Mouse (Mus musculus) MEL-GATA-1-ER (cell line): Measurements from ENCODE around the gene Aldh16a1.
"Not testable (repeated sequence)": the region's sequence is repeated elsewhere in the genome, so short reads cannot be mapped to it uniquely, and the experiment has no call there.

Experiments
- DNase-seq: peaks from one replicate; pipeline ENCODE4 v3.0.0-alpha.2; 2012; ENCODE audit warnings: low read depth; ENCODE audit errors: extremely low read depth

The Aldh16a1 gene

DNA sequence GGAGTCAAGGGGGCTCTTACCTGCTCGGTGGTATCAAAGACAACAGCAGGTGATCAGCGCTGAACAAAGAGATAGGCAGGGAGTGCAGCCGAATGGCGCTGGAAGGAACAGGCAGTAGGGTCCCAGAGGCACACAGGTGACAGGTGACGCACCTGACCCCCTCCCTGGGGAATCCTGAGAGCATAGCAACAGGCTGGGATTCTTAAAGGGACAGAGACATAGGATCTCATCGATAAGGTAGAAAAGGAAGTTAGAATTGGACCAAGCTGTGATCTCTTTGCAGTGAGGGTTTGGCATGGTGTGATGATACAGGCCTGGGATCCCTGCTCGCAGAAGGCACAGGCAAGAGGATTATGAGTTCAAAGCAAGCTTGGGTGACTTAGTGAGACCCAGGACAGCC, 25.1 kb upstream of the Aldh16a1 start, which contains the start of gene Gfy:
Gfy (minus strand) TSS at position 101 of the 400 bp plus-strand sequence.
- no peak for DNase-seq

DNA sequence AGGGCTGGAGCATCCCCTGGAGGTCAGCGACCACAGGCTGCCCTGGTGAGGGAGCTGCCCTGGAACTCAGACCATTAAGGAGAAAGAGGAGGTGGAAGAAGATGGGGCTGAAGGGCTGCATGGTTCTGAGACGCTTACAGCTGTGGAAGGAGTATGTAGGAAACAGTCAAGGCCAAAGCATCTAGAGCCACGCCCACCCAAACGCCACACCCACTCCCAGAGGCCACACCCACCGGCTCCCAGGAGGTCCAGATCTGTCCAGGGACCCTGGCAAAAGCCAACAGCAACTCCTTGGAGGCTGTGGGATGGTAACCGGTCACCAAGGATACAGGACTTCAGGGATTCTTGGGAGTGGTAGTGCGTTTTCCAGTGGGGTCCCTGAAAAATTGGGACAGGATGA, 24.2 kb upstream of the Aldh16a1 start:
- DNase-seq = no peak

DNA sequence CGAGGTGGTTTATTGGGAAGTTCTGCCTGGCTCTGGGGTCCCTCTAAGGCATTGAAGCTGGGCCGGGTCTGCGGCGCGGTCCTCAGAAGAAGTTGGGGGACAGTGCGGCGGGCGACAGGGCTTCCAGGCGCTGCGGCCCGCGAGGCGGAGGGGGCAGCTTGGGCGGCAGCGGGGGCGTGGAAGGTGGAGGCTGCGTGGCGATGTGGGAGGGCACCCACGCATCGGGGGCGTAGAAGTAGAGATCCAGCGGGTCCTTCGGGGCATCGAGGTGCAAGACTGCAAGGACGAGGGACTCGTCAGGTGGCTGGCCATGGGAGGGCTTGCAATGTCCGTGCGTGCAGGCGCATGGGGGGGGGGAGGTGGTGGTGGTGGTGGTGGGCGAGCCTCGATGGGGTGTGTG, 22.0 kb upstream of the Aldh16a1 start:
- no peak for DNase-seq

DNA sequence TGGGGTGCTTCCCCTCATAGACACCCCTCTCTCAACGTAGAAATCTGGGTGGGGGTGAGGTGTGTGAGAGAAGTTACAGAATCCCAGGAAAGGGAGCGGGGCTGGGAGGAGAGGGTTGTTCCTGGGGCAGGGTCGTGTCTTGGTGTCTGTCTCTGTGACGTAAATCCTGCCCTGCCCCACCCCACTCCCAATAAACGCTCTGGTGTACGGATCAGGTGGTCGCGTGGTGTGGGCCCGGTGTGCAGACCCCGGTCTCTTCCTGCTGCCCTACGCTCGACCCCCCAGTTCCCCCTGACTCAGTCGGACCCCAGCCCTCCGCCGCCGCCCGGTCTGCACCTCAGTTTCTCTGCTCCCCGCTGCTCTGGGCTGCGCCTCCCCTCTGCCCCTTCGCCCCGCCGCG, 21.5 kb upstream of the Aldh16a1 start:
- no peak for DNase-seq

DNA sequence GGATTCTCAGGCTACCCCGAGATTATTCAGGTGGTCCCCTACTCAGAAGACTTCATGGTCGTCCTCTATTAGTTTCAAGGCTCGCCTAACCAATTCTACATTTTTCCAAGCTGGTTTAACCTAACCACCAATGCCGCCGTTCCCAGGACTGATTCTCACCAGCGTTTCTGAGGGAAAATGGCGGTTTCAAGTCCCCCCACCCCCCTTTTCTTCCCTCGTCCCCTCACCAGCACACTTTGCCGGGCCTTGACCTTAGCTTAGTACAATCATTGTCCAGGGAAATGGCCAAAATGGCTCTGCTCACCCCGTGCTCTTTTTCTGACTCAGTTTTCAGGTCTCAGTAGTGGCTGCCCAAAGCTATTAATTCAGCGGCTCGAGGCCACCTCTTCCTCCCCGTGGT, 21.0 kb upstream of the Aldh16a1 start:
- DNase-seq = no peak

DNA sequence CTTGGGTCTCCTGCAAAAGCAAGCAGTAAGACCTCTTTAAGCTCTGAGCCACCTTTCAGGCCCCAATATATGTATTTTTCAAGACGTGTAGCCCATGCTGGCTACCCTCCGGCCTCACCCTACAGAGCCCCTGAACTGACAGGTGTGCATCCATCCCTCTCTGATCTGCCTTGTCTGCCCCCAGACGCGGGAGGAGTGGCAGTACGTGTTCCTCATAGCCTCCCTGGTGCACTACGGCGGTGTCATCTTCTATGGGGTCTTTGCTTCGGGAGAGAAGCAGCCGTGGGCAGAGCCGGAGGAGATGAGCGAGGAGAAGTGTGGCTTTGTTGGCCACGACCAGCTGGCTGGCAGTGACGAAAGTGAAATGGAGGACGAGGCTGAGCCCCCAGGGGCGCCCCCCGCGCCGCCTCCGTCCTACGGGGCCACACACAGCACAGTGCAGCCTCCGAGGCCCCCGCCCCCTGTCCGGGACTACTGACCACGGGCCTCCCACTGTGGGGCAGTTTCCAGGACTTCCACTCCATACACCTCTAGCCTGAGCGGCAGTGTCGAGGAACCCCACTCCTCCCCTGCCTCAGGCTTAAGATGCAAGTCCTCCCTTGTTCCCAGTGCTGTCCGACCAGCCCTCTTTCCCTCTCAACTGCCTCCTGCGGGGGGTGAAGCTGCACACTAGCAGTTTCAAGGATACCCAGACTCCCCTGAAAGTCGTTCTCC, 20.3 kb upstream of the Aldh16a1 start:
- DNase-seq = no peak

DNA sequence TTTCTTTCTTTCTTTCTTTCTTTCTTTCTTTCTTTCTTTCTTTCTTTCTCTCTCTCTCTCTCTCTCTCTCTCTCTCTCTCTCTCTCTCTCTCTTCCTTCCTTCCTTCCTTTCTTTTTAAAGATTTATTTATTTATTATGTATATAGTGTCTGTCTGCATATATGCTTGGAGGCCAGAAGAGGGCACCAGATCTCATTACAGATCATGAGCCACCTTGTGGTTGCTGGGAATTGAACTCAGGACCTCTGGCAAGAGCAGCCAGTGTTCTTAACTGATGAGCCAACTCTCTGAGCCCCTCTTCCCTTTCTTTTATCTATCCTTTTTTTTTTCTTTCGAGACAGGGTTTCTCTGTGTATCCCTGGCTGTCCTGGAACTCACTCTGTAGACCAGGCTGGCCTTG, 19.4 kb upstream of the Aldh16a1 start:
- DNase-seq = not testable (repeated sequence)

DNA sequence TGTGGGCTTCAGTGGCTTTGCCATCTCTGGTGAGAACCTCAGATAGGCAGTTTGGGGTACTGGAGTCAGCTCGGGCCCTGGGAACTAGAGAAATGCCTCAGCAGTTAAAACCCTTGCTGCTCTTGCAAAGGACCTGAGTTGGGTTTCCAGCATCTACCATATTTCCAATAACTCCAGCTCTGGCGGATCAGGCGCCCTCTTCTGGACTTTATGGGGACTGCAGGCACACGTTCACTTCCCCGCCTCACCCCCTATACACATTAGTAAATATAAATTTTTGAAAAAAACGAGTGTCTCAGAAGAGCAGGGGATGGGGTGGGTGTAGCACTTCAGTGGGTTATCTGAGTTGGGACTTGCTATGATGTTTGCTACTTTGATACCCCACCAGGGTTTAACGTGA, 18.6 kb upstream of the Aldh16a1 start:
- no peak for DNase-seq

DNA sequence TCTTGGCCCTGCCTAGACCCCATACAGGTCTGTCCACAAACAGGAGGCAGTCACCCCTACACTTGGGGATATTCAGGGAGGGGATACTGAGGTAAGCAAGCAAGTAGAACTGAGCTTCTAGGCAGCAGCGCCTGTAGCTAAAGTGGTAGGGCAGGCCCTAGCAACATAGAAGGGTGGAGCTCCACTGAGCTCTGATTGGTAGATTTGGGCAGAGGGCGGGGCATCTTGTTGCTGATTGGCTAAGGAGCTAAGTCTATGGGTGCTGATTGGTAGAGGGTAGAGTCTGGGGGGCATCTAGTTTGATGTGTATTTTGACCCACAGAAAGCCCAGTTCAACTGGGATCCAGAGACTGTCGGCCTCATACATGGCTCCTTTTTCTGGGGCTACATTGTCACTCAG, 15.1 kb upstream of the Aldh16a1 start:
- no peak for DNase-seq

DNA sequence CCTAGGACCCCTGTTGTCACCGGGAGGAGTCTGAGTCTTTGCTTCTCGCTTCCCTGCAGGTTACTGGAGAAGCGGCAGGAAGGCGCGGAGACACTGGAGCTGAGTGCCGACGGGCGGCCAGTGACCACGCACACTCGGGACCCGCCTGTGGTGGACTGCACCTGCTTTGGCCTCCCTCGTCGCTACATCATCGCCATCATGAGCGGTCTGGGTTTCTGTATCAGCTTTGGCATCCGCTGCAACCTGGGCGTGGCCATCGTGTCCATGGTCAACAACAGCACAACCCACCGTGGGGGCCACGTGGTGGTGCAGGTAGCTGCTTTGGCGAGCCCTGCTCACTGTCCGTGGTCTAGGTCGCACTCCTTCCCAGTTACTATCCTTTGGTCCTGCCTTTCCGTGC, 14.3 kb upstream of the Aldh16a1 start:
- DNase-seq = no peak

DNA sequence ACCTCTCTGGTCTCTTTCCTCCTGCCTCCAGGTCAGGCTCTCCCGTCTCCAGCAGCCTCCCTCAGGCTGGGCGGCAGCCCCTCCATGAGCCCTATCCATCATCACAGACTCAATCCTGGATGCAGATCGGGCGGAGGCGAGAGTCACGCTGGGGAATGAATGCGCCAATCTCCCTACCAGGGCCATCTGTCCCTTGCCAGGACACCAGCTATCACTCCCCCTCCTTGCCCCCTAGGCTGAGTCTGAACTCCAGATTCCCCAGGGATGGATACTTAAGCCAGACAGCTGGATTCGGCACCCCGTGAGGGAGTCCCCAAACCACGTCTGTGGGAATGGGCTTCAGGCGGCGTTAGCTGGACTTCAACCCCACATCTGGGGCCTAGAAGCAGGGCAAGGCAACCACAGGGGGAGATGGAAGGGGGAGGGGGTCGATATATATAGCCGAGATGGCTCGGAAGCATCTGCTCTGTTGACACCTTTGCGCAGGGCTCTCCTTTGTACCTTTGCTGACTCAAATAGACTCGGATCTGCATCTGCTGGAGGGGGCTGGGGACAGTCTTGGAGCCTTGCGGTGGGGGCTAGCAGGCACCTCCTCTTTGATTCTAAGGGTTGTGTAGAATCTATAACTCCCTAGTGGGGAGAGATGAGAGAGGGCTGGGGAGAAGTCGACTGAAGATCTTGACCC, 13.5 kb upstream of the Aldh16a1 start:
- no peak for DNase-seq

DNA sequence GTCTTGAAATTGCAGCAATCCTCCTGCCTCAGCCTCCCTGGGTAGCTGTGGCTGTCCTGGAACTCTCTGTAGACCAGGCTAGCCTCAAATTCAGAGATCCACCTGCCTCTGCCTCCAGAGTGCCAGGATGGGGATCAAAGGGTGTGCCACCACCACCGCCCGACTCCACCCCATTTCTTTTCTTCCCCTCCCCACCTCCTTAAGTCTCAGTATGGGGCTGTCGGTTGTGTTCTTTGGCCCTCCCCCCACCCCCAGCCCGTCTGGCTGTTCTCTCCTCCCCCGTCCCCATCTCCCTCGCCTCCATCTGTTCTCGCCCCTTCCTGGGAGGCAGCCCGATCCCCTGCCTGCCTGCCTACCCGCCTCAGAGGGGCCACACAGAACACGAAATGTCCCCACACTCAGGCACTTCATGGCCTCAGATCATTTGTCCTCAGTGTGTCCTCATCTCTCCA, 12.6 kb upstream of the Aldh16a1 start:
- no peak for DNase-seq

DNA sequence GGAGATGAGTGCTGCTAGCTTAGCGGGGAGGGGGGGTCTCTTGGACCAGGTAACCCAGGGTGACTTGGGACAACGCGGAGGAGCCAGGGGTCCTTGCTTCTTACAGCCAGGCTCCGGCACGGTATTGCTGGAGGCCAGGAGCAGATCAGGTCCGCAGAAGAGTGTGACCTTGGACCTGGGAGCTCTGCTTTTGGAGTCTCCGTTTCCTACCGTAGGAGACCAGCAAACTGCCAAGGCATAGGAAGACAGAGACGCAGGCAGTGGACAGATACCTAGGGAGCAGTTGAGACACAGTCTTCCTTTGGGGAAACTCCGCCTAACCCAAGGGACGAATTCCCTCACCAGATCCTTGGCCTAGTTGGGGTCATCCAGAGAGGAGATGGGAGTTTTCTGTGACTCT, 11.3 kb upstream of the Aldh16a1 start:
- DNase-seq = no peak

DNA sequence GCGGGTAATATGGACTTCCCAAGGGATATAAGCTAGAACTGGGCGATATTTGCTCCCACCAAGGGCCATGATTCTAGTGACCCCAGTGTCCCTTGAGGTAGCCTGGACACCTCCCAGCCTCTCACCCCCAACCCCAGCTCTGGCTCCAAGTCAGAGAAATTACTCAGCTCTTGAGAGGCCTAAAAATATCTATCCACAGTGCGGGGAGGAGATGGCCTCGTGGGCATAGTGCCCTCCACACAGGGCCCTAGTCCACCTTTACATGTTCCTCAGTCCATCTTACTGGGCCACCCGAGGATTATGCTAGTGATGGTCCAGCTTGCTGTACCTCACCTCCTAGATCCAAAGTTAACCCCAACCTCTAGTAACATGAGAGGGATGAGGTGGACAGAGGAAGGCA, 10.4 kb upstream of the Aldh16a1 start:
- no peak for DNase-seq

DNA sequence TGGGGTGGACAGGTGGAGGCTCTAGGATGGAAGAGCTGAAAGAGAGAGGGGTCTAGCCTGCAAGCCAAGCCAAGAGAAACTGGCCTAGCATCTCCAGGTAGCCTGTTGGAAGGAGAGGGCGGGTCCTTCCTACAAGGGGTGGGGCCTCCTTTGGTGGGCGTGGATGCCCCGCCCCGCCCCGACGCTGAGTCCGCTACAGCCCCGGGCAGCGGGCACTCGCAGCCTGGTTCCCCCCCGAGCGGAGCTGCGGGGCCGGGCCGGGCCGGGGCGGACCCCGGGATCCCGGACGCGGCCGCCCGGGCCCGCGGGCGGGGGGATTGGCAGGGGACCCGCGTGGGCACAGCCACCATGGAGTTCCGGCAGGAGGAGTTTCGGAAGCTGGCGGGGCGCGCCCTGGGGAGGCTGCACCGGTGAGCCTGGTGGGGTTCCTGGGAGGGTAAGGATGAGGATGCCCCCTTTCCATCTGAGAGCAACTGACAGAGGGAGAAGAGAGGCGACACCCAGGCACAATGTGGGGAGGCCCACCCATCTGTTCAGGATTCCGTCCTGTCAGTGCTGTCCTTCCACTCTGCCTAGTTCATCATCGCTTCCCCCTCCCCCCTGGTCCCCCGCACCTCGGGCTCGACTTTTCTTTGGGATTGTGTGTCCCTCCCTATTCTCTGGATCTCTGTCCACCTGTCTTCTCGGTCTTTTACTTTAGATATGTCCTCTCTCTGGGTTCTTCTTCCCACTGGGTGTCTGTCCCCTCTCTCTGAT, 9.5 kb upstream of the Aldh16a1 start, which contains the start of gene Slc17a7:
Slc17a7 (plus strand) TSS at position 215 of the 756 bp plus-strand sequence.
- DNase-seq = no peak

DNA sequence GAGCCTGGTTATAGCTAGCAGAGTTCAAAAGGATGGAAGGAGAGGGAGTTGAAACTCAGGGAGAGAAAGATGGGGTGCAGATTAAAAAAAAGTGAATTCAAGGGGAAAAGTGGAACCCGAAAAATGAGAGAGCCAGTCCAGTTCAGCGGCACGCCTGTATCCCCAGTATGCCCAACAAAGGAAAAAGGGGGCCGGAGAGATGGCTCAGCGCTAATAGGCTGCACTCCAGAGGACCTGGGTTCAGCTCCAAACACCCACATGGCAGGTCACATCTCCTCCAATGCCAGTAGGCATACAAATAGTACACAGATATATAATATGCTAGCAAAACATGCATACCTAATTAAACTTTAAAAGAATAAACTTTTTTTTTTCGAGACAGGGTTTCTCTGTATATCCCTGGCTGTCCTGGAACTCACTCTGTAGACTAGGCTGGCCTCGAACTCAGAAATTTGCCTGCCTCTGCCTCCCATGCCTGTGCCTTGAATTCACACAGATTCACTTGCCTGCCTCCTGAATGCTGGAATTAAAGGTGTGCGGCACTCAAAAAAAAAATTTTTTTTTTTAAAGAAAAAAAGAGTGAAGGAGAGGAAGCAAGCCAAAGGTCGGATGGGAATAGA, 8.7 kb upstream of the Aldh16a1 start:
- DNase-seq = no peak

DNA sequence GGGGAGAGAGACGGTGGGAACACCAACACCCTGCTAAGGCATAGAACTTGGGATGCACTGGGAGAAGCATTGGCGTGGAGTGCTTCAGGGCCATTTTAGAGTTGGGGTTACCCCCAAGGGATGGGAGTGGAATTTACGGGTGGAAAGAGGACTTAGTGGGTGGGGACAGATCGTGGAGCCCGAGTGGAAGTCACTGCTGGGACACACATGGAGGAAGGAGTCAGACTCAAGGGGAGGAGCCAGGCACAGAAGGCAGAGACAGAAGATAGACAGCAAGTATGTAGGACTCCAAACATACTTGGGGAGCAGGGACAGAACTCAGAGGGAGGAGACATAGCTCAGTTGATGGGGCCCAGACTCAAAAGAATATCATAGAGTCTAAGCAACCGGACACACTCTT, 8.2 kb upstream of the Aldh16a1 start:
- no peak for DNase-seq

DNA sequence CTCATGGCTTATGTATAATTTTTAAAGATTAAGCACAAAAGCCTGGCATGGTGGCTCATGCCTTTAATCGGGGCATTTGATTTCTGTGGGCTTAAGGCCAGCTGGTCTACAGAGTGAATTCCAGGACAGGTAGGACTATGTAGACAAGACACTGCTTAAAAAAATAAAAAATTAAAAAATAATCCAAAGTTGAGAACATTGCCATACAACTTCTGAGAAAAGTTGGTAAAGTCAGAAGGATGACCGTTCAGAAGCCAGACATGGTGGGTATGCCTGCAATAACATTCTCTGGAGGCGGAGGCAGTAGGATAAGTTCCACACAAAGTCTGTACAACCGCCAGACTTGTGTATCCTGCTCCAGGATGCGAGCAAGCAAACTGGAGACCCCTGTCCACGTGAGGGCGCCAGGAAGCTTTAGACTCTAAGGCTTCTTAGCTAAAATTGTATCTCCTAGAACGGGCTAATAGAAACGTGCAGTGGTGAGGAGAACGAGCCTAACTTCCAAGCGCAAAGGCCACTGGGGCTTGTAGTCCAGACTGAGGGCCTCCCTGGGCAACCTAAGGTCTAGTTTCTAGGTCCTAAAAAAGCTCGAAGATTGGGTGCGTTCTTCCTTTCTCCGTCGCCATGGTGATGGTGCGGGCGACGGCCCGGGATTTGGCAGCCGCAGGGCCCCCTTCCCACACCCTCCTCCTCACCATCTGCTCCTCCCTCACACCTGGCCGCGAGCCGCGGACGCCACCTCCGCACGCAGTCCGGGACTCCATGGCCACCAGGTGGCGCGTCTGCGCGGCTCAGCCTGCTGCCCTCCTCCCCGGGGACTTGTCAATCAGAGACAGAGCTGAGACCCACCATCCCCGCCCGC, 7.5 kb upstream of the Aldh16a1 start:
- peak; percentile 91 for DNase-seq

DNA sequence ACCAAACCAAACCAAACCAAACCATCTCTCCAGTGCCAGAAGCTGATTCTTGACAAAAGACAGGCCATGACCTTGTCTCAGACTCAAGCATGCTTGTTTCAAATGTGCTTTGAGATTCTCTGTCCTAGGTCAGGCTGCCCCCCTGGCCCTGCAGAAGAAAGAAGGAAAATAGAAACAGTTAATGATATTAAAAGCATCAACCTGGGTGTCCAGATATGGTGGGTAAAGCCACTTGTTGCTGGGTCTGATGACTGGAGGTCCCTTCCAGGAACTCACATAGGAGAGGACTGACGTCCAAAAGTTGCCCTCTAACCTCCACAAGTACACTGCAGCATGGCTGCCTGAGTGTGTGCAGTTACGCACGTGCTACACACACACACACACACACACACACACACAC, 6.5 kb upstream of the Aldh16a1 start:
- DNase-seq = no peak

DNA sequence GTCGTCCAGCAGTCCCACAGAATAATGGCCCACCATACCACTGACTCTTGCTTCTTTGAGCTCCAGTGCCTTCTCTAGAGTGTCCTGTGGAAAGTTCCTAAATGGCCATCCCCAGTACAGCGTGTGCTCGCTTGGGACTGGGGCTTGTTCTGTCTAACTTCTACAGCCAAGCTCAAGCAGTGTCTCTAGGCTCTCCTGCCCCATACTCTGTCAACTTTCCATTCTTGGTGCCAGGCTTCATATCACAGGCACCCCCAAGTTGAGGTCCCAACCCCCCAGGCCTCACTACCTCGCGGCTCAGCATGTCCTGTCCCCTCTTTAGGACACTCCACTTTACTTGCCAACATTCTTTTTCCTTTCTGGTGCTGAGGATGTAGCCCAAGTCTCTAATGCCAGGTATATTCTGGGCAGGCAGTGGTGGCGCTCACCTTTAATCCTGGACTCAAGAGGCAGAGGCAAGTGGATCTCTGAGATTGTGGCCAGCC, 6.0 kb upstream of the Aldh16a1 start:
- no peak for DNase-seq

DNA sequence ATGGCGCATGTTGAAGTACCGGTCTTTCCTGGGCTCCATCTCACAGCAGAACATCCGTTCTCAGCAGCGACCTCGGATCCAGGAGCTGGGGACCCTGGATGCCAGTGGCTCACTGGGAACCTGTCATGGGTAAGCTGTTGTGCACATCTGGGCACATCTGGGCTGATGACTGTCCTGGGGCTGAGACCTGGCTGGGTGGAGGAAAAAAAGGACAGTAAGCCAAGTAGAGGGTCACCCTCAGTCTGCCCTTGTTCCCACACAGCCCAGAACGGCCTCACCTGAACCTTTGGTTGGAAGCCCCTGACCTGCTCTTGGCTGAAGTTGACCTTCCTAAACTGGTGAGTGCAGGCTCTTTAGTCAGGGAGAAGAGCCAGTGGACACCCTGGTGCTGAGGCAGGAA, 4.6 kb upstream of the Aldh16a1 start:
- no peak for DNase-seq
